Mouse (Mus musculus) thymus, adult 2 months (tissue): ENCODE data around the gene Mettl9.

Experiments
- CTCF ChIP-seq: fragments of 200-500 bp; IDR thresholded peaks from 2 replicates; pipeline ENCODE4 v1.5.1; 2012; ENCODE audit warnings: mild to moderate bottlenecking, control low read depth, low read length, moderate library complexity, borderline replicate concordance; ENCODE audit not compliant: control insufficient read depth, poor library complexity, insufficient read depth; ENCODE audit errors: extremely low read depth
- POLR2A ChIP-seq: fragments of 200-500 bp; IDR thresholded peaks from 2 replicates; pipeline ENCODE4 v1.6.1; 2012; ENCODE audit warnings: mild to moderate bottlenecking, low read length, control low read depth, moderate library complexity; ENCODE audit not compliant: control insufficient read depth, poor library complexity, insufficient read depth; ENCODE audit errors: extremely low read depth

- TF ChIP-seq CTCF (no peak), POLR2A (no peak)
Measured at GRCm38 (mm10) chr7:121040595-121040994, 6.3 kb downstream of the Mettl9 start.
